Mouse (Mus musculus) midbrain, postnatal 0 days (tissue): Measurements from ENCODE around the gene 2810408A11Rik. TPM values are rescaled to one million over a fixed set of nuclear protein-coding genes. Genes with fewer than 3 reads are reported as not detected.
A peak's percentile ranks its signal among the peaks of the same experiment; 100 is the strongest.

Experiments used
- ATAC-seq: fragments of 200-750 bp; cut with Nextera tagmentation; 2 replicates; pipeline ENCODE4 v1.8.0; 2017; ENCODE audit warnings: moderate number of reproducible peaks, mild to moderate bottlenecking, moderate TSS enrichment, moderate library complexity; ENCODE audit not compliant: low FRiP score
- DNase-seq: peaks from one replicate; pipeline ENCODE4 v3.0.0-alpha.2; 2015; ENCODE audit warnings: low spot score
- H3K27ac ChIP-seq: fragments of 300-500 bp; sonication (generic); 2 replicates; pipeline ENCODE4 v1.5.1; 2014; ENCODE audit warnings: low read depth, mild to moderate bottlenecking, low read length, mixed read lengths
- H3K27me3 ChIP-seq: fragments of 300-500 bp; sonication (generic); 2 replicates; pipeline ENCODE4 v1.6.1; 2014; ENCODE audit warnings: low read length, control low read depth, mixed read lengths; ENCODE audit not compliant: insufficient read depth
- H3K36me3 ChIP-seq: fragments of 300-500 bp; sonication (generic); 2 replicates; pipeline ENCODE4 v1.6.1; 2014; ENCODE audit warnings: low read length, control low read depth, mixed read lengths; ENCODE audit not compliant: insufficient read depth
- H3K4me1 ChIP-seq: fragments of 300-500 bp; sonication (generic); 2 replicates; pipeline ENCODE4 v1.6.1; 2014; ENCODE audit warnings: mild to moderate bottlenecking, control low read depth, antibody characterized with exemption, low read length, mixed read lengths; ENCODE audit not compliant: insufficient read depth
- H3K4me2 ChIP-seq: fragments of 300-500 bp; sonication (generic); 2 replicates; pipeline ENCODE4 v1.6.1; 2014; ENCODE audit warnings: low read depth, mild to moderate bottlenecking, low read length, mixed read lengths; ENCODE audit not compliant: poor library complexity, severe bottlenecking
- H3K4me3 ChIP-seq: fragments of 300-500 bp; sonication (generic); 2 replicates; pipeline ENCODE4 v1.5.1; 2014; ENCODE audit warnings: low read depth, mild to moderate bottlenecking, low read length, moderate library complexity
- H3K9ac ChIP-seq: fragments of 300-500 bp; sonication (generic); replicated peaks from 2 replicates; pipeline ENCODE4 v1.6.1; 2014; ENCODE audit warnings: mild to moderate bottlenecking, low read length, moderate library complexity, mixed read lengths; ENCODE audit not compliant: poor library complexity, severe bottlenecking
- H3K9me3 ChIP-seq: fragments of 300-500 bp; sonication (generic); 2 replicates; pipeline ENCODE4 v1.6.1; 2016; ENCODE audit warnings: low read length, control low read depth
- CTCF ChIP-seq: IDR thresholded peaks from 2 replicates; pipeline ENCODE4 v1.5.1; 2016; ENCODE audit warnings: antibody characterized with exemption, mild to moderate bottlenecking
- WGBS: fragments of 180-500 bp; shearing (Covaris S2); extraction: QIAGEN DNeasy Blood & Tissue Kit; methylation state at CpG from one replicate; pipeline ENCODE4 v1.1.7; 2014; 5-methylcytosine and 5-hydroxymethylcytosine counted together
- polyA plus RNA-seq: library from polyadenylated mRNA; unstranded; fragments of >200 nt; fragmentation: Nextera tagmentation; extraction: Ambion mirVana; gene quantifications from 2 replicates; pipeline ENCODE4 v1.2.1, GENCODE M21; 2015
- total RNA-seq: library from RNA; depleted of rRNA; stranded (reverse); fragments of >200 nt; gene quantifications from 2 replicates; pipeline ENCODE4 v1.2.3, GENCODE M21; 2014

The 2810408A11Rik gene
- total and polyA plus RNA-seq, 2 experiments from 2014 or later, result 3.3 to 6.2 TPM

DNA sequence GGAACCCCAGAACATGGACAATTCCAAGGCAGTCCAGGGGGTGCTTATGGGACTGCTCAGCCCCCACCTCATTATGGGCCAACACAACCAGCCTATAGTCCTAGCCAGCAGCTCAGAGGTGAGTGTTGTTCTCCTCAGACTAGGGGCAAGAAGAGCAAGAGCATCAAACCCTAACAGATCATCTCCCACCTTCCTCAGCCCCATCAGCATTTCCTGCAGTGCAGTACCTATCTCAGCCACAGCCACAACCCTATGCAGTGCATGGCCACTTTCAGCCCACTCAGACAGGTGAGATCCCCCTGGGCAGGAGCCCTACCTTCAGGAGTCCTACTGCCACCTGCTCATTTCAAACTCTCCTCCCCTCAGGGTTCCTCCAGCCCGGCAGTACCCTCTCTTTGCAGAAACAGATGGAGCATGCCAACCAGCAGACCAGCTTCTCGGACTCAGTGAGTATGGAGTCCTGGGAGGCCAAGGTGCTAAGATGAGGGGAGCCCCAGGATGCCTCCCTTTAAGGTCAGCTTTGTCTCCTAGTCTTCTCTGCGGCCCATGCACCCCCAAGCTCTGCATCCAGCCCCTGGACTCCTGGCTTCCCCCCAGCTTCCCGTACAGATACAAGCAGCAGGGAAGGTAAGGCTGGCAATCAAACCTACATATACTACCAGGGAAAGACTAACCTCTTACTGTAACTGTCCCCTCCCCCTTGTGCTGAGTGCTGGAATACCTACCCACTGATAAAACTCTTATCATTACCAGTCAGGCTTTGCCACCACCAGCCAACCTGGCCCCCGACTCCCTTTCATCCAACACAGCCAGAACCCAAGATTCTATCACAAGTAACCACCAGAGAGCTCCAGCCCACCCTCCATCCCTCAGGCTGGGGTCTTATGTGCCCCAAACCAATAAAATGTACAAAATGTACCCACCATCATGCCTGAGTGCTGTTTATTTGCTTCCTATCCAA, 15.2 kb upstream of the 2810408A11Rik start:
- Histone ChIP-seq H3K9me3 (no peaks in the 10 kb centered on the region), H3K4me3 (no peak overlapping the region), H3K36me3 (peaks cover 51% of the 10 kb centered on the region), H3K27ac (no peak overlapping the region), H3K27me3 (no peaks in the 10 kb centered on the region), H3K4me1 (peaks cover 12% of the 10 kb centered on the region), H3K9ac (no peak overlapping the region), H3K4me2 (no peak overlapping the region)
- WGBS, result 74% methylated on average over 5 of the region's 5 CpGs
- ATAC-seq (no peak), DNase-seq (no peak)
- TF ChIP-seq CTCF, result peak; percentile 18; the same call in 1 of the 2 replicates

GRCm38 (mm10) chr11:69914917-69915430, 14.2 kb upstream of the 2810408A11Rik start:
- peak overlapping the region; percentile 79 for H3K4me3 ChIP-seq
- H3K36me3 ChIP-seq, result peaks cover 61% of the 10 kb centered on the region
- no peaks in the 10 kb centered on the region for H3K9me3 ChIP-seq
- H3K4me2 ChIP-seq, result peak overlapping the region; percentile 97
- H3K9ac ChIP-seq, result peak overlapping the region; percentile 13; the same call in 1 of the 2 replicates
- 40% methylated on average over 9 of the region's 9 CpGs for WGBS
- no peak for DNase-seq
- H3K27me3 ChIP-seq, result no peaks in the 10 kb centered on the region
- peaks cover 12% of the 10 kb centered on the region for H3K4me1 ChIP-seq
- no peak for ATAC-seq
- no peak for TF ChIP-seq CTCF
- no peak overlapping the region for H3K27ac ChIP-seq

DNA sequence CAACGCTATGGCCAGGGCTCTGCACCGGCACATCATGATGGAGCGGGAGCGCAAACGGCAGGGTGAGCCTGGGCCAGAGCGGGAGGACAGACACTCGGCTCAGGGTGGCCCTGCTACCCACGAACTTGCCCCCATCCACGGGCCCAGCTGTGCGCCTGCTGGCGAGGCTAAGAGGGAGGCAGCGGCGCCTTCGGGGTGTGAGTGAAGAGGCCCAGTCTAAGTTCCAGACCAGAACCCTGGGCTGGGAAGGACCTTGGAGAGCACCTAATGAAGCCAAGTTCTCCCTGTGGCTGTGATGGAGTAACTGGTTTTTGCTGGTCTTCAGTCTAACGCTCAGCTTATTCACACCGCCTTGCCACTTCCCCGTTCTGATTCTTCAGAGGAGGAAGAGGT, 13.6 kb upstream of the 2810408A11Rik start:
- H3K36me3 ChIP-seq, result peaks cover 67% of the 10 kb centered on the region
- 1% methylated on average over 17 of the region's 17 CpGs for WGBS
- no peak for TF ChIP-seq CTCF

DNA sequence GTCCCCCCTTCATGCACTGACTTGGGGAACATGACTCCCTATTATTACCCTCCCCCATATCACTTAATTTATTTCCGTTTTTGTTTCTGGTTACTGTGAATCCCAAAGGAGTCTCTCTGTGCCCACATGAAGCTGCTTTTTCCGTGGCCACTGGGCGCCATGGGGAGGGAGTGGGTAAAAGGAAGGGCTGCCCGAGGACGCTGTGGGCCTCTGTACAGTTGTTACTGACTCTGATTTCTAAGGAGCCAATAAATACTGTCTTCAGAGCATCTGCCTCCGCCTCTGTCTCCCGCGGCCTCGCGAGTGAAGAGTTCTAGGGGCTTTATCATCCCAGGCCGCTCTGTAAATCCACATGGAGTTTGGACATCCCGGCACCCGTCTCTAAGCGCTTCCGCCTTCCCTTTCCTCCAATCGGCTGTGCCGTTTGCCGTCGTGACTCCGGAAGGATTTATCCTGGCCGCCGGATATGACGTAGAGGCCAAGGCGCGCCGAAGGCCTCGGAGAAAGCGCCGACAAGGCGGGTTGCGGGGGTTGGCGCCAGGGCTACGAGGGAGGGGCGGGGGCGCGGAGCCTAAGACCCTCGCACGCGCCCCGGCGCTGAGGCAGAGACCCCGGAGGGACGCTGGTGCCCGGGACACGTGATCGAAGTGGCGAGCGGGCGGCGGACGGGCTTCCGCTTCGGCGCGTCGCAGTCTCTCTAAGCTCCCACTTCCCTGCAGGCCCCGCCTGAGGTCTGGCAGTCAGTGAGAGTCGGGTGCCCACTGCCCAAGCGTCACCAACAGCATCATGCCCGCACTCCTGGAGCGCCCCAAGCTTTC, 13.0 kb upstream of the 2810408A11Rik start, which contains the start of gene Gps2:
Gps2 (plus strand) TSS at position 335 of the 818 bp plus-strand sequence.
- peaks cover 73% of the 10 kb centered on the region for H3K36me3 ChIP-seq
- peaks cover 7% of the 10 kb centered on the region; the same call in 1 of the 2 replicates for H3K4me1 ChIP-seq
- peak within 1 kb of the TSS; percentile 79 for H3K4me3 ChIP-seq
- no peak for TF ChIP-seq CTCF
- H3K27ac ChIP-seq, result peak within 1 kb of the TSS; percentile 87
- no peaks in the 10 kb centered on the region for H3K27me3 ChIP-seq
- H3K4me2 ChIP-seq, result peak within 1 kb of the TSS; percentile 97
- peak within 1 kb of the TSS; percentile 82 for H3K9ac ChIP-seq
- ATAC-seq (peak; percentile 91), DNase-seq (peak; percentile 97)
- 2% methylated on average over 50 of the region's 61 CpGs for WGBS
- H3K9me3 ChIP-seq, result no peaks in the 10 kb centered on the region

More for the DNA sequence above, 13.6 kb upstream of the 2810408A11Rik start:
- peak overlapping the region; percentile 97 for H3K4me2 ChIP-seq
- peak overlapping the region; percentile 79 for H3K4me3 ChIP-seq
- DNase-seq (no peak), ATAC-seq (0 out of 2 replicates have a peak, but pooled peaks have one; percentile 6)
- H3K27me3 ChIP-seq, result no peaks in the 10 kb centered on the region
- peaks cover 9% of the 10 kb centered on the region for H3K4me1 ChIP-seq
- peak overlapping the region; percentile 87 for H3K27ac ChIP-seq
- peak overlapping the region; percentile 82 for H3K9ac ChIP-seq
- H3K9me3 ChIP-seq, result no peaks in the 10 kb centered on the region

DNA sequence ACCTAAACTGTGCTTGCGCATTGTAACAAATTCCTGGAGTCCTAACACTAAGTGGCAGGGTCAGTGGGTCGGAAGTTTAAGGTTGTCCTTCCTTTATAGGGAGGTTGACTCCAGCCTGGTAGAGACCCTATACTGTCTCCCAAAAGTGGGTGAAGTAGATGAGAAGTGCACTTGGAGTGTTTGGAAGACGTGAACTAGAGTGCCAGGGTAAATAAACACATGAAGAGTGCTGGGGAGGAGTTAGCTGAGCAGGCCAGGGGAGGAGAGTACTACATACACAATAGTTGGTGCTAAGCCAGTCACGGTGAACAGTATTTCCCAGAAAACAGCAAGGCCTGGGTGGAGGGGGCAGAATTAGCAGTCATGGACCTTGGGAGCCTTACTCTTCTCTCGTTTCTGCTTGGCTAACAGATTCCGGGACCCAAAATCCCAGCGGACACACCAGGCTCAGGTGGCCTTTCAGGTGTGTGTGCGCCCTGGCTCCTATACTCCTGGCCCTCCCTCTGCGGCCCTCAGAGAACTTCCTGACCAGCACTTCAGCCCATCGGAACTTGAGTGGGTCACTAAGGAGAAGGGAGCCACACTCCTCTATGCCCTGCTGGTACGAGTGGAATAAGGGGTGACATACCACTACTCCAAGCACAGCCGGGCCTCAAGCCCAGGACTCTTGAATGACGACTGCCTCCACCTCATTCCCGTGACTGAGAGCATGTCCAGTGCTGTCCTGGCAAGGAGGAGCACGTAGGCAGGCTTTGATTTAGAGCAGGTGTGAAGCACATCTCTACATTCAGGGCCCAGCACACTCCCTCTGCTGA, 12.1 kb upstream of the 2810408A11Rik start:
- DNase-seq, result no peak
- H3K9ac ChIP-seq, result 0 out of 2 replicates have a peak overlapping the region, but pooled peaks have one; percentile 13
- peak overlapping the region; percentile 87; the same call in 1 of the 2 replicates for H3K27ac ChIP-seq
- peak overlapping the region; percentile 97 for H3K4me2 ChIP-seq
- H3K9me3 ChIP-seq, result no peaks in the 10 kb centered on the region
- H3K36me3 ChIP-seq, result peaks cover 77% of the 10 kb centered on the region
- H3K27me3 ChIP-seq, result no peaks in the 10 kb centered on the region
- H3K4me1 ChIP-seq, result peaks cover 7% of the 10 kb centered on the region; the same call in 1 of the 2 replicates
- 80% methylated on average over 15 of the region's 15 CpGs for WGBS
- no peak for TF ChIP-seq CTCF
- 0 out of 2 replicates have a peak, but pooled peaks have one; percentile 4 for ATAC-seq
- H3K4me3 ChIP-seq, result peak overlapping the region; percentile 79
